Mouse (Mus musculus): ENCODE measurements at regions not wholly inside any gene's neighbourhood (a gene's known extent, or its start where the extent isn't known, plus 50 kb on each side); places are given as distances from the start of the nearest gene placed in this dataset.

GRCm38 (mm10) chr11:42949823-42950222, 85.7 kb upstream of the Gm9972 start:
- DNase-seq (ENCODE audit: low spot score), result no peak

GRCm38 (mm10) chr11:42954169-42954568, 81.4 kb upstream of the Gm9972 start:
- DNase-seq (ENCODE audit: low spot score), result no peak

GRCm38 (mm10) chr11:42965732-42966131, 69.8 kb upstream of the Gm9972 start:
- DNase-seq (ENCODE audit: low spot score), result no peak

- no peak for DNase-seq (ENCODE audit: low spot score)
These were observed 57.3 kb upstream of the Gm9972 start for GRCm38 (mm10) chr11:42978245-42978644.
